Mouse (Mus musculus) liver, embryonic 12.5 days (tissue): Measurements from ENCODE around the gene Hoxd8. TPM values are rescaled to one million over a fixed set of nuclear protein-coding genes. Genes with fewer than 3 reads are reported as not detected.

ENCODE experiments used
- ATAC-seq: fragments of 200-750 bp; cut with Nextera tagmentation; 2 replicates; pipeline ENCODE4 v1.8.0; 2017; ENCODE audit warnings: moderate number of reproducible peaks, mild to moderate bottlenecking, moderate library complexity
- H3K27ac ChIP-seq: fragments of 300-500 bp; sonication (generic); 2 replicates; pipeline ENCODE4 v1.5.1; 2016; ENCODE audit warnings: mild to moderate bottlenecking
- H3K27me3 ChIP-seq: fragments of 300-500 bp; sonication (generic); replicated peaks from 2 replicates; pipeline ENCODE4 v1.6.1; 2016; ENCODE audit warnings: mild to moderate bottlenecking, moderate library complexity
- H3K36me3 ChIP-seq: fragments of 300-500 bp; sonication (generic); 2 replicates; pipeline ENCODE4 v1.6.1; 2016; ENCODE audit warnings: mild to moderate bottlenecking, moderate library complexity
- H3K4me1 ChIP-seq: fragments of 300-500 bp; sonication (generic); 2 replicates; pipeline ENCODE4 v1.6.1; 2016
- H3K4me2 ChIP-seq: fragments of 300-500 bp; sonication (generic); 2 replicates; pipeline ENCODE4 v1.6.1; 2016; ENCODE audit warnings: mild to moderate bottlenecking, moderate library complexity
- H3K4me3 ChIP-seq: fragments of 300-500 bp; sonication (generic); 2 replicates; pipeline ENCODE4 v1.5.1; 2016; ENCODE audit warnings: mild to moderate bottlenecking, moderate library complexity
- H3K9ac ChIP-seq: fragments of 300-500 bp; sonication (generic); 2 replicates; pipeline ENCODE4 v1.6.1; 2016; ENCODE audit warnings: mild to moderate bottlenecking, moderate library complexity
- H3K9me3 ChIP-seq: fragments of 300-500 bp; sonication (generic); replicated peaks from 2 replicates; pipeline ENCODE4 v1.6.1; 2016; ENCODE audit warnings: mild to moderate bottlenecking, moderate library complexity
- WGBS: fragments of 180-500 bp; shearing (Covaris S2); methylation state at CpG from one replicate; pipeline ENCODE4 v1.1.7; 2016; ENCODE audit not compliant: insufficient replicate concordance; 5-methylcytosine and 5-hydroxymethylcytosine counted together
- polyA plus RNA-seq: library from polyadenylated mRNA; unstranded; fragments of >200 nt; fragmentation: Nextera tagmentation; extraction: Ambion mirVana; gene quantifications from 2 replicates; pipeline ENCODE4 v1.2.1, GENCODE M21; 2016

Hoxd8 gene
- polyA plus RNA-seq, 1 experiment from 2014 or later: 0.11 TPM

GRCm38 (mm10) chr2:74706393-74706960, 2.1 kb downstream of the Hoxd8 start:
- Histone ChIP-seq H3K27ac (no peak overlapping the region), H3K27me3 (peaks cover 99% of the 10 kb centered on the region), H3K36me3 (no peaks in the 10 kb centered on the region), H3K4me3 (no peak overlapping the region), H3K9ac (no peak overlapping the region), H3K9me3 (no peaks in the 10 kb centered on the region), H3K4me2 (no peak overlapping the region), H3K4me1 (peaks cover 13% of the 10 kb centered on the region)
- 7% methylated on average over 13 of the region's 13 CpGs for WGBS
- no peak for ATAC-seq

DNA sequence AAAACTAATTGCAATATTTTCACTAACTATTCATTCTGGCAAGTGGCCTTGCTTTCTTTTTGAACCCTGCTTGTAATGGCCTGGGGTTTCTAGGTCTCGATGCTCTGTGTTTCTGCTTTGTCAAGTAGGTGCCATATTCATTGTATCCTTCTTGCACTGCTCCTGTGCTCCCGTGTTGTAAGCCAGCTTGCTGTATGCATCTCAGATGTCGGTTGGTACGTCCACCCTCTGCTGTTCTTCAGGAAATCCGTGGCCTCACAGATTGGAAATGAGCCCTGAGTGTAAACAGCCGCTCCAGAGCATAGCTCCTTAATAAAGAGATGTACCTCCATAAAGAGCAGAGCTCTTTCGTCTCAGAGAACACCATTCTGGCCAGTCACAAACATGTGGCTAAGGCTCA, 3.2 kb downstream of the Hoxd8 start:
- Histone ChIP-seq H3K4me2 (no peak overlapping the region), H3K27me3 (peaks cover 99% of the 10 kb centered on the region), H3K9me3 (no peaks in the 10 kb centered on the region), H3K36me3 (no peaks in the 10 kb centered on the region), H3K4me3 (no peak overlapping the region), H3K9ac (no peak overlapping the region), H3K4me1 (peaks cover 13% of the 10 kb centered on the region), H3K27ac (no peak overlapping the region)
- no peak for ATAC-seq
- 22% methylated on average over 7 of the region's 7 CpGs for whole genome bisulfite sequencing

- peaks cover 13% of the 10 kb centered on the region for H3K4me1 ChIP-seq
- WGBS: 36% methylated on average over 4 of the region's 4 CpGs
- no peak overlapping the region for H3K4me3 ChIP-seq
- no peak overlapping the region for H3K9ac ChIP-seq
- no peak overlapping the region for H3K4me2 ChIP-seq
- peaks cover 99% of the 10 kb centered on the region for H3K27me3 ChIP-seq
- no peak overlapping the region for H3K27ac ChIP-seq
- no peaks in the 10 kb centered on the region for H3K9me3 ChIP-seq
- H3K36me3 ChIP-seq: no peaks in the 10 kb centered on the region
- no peak for ATAC-seq
Measured at GRCm38 (mm10) chr2:74708676-74709075, 4.3 kb downstream of the Hoxd8 start.

- H3K36me3 ChIP-seq: no peaks in the 10 kb centered on the region
- no peak overlapping the region for H3K4me2 ChIP-seq
- no peaks in the 10 kb centered on the region for H3K9me3 ChIP-seq
- H3K27ac ChIP-seq: no peak overlapping the region
- no peak overlapping the region for H3K4me3 ChIP-seq
- no peak for ATAC-seq
- H3K9ac ChIP-seq: no peak overlapping the region
- 16% methylated on average over 5 of the region's 5 CpGs for WGBS
- H3K27me3 ChIP-seq: peaks cover 99% of the 10 kb centered on the region
- peaks cover 10% of the 10 kb centered on the region for H3K4me1 ChIP-seq
Measured at GRCm38 (mm10) chr2:74709465-74710419, 5.3 kb downstream of the Hoxd8 start.

- Histone ChIP-seq H3K27me3 (peaks cover 99% of the 10 kb centered on the region), H3K9ac (no peak overlapping the region), H3K4me3 (no peak overlapping the region), H3K27ac (no peak overlapping the region), H3K36me3 (no peaks in the 10 kb centered on the region), H3K9me3 (no peaks in the 10 kb centered on the region), H3K4me1 (peaks cover 4% of the 10 kb centered on the region; the same call in 1 of the 2 replicates), H3K4me2 (no peak overlapping the region)
- no peak for ATAC-seq
- under 1% methylated on average over 16 of the region's 16 CpGs for WGBS
Measured at GRCm38 (mm10) chr2:74710929-74711543, 6.6 kb downstream of the Hoxd8 start.

GRCm38 (mm10) chr2:74711721-74712621, 7.6 kb downstream of the Hoxd8 start, which contains the start of the genes Hoxd3 and Hoxd4:
TSS of gene Hoxd3 (plus strand) at chr2:74711927.
TSS of gene Hoxd4 (plus strand) at chr2:74711929.
- Histone ChIP-seq H3K27me3 (peaks cover 99% of the 10 kb centered on the region), H3K9me3 (no peaks in the 10 kb centered on the region), H3K27ac (no peak within 1 kb of the TSS), H3K4me1 (peaks cover 6% of the 10 kb centered on the region; the same call in 1 of the 2 replicates), H3K9ac (no peak within 1 kb of the TSS), H3K4me3 (peak within 1 kb of the TSS; percentile 21), H3K4me2 (peak within 1 kb of the TSS; percentile 38), H3K36me3 (no peaks in the 10 kb centered on the region)
- WGBS: under 1% methylated on average over 64 of the region's 65 CpGs
- ATAC-seq: no peak

DNA sequence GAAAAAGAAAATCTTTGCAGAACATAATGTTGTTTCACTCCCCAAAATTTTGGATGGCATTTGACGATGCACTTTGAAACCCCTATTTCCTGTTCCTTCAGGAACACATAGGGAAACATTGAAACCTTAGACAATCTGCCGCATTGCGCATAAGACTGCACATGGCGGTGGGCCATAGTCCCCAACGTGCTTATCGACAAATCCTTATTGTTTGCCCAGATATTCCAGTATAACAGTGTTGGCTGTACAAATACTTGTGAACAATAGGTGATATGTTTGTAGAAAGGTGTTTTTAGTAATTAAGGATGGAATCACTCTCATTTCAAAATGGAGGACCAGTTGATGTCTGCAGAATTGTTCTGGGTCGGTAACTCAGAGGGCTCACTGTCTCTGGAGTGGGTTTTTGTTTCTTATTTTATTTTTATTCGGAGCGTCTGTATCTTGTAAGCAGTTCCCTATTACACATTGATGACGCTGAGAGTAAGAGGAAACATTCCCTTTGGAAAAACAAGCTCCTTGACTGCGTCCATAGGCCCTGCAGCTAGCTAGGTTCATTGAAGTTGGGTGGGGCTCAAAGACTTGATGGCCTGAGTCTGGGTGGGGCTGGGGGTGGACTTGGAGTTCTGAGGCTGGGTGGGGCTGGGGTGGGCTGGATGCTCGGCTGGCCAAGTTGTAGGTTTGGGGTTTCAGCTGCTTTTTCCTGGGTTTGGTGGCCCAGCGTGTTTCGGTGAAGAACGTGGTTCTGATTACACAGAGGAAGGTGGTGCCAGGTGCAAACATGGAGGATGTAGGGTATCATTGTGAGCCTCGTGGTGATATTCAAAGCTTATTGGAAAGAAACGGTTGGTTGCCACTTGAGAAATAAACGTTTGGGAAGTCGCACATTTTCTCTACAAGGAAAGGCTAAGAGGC, 9.1 kb downstream of the Hoxd8 start:
- H3K4me2 ChIP-seq: no peak overlapping the region

GRCm38 (mm10) chr2:74714156-74714789, 9.9 kb downstream of the Hoxd8 start:
- ATAC-seq: no peak
- Histone ChIP-seq H3K36me3 (no peaks in the 10 kb centered on the region), H3K27me3 (peaks cover 99% of the 10 kb centered on the region), H3K4me1 (peaks cover 6% of the 10 kb centered on the region; the same call in 1 of the 2 replicates), H3K27ac (no peak overlapping the region), H3K9ac (no peak overlapping the region), H3K9me3 (no peaks in the 10 kb centered on the region), H3K4me3 (no peak overlapping the region), H3K4me2 (no peak overlapping the region)
- WGBS: 13% methylated on average over 18 of the region's 18 CpGs

More for the DNA sequence above, 9.1 kb downstream of the Hoxd8 start:
- Histone ChIP-seq H3K27ac (no peak overlapping the region), H3K27me3 (peaks cover 100% of the 10 kb centered on the region), H3K4me3 (no peak overlapping the region), H3K9ac (no peak overlapping the region), H3K9me3 (no peaks in the 10 kb centered on the region), H3K36me3 (no peaks in the 10 kb centered on the region), H3K4me1 (peaks cover 6% of the 10 kb centered on the region; the same call in 1 of the 2 replicates)
- 20% methylated on average over 19 of the region's 19 CpGs for WGBS
- no peak for ATAC-seq

DNA sequence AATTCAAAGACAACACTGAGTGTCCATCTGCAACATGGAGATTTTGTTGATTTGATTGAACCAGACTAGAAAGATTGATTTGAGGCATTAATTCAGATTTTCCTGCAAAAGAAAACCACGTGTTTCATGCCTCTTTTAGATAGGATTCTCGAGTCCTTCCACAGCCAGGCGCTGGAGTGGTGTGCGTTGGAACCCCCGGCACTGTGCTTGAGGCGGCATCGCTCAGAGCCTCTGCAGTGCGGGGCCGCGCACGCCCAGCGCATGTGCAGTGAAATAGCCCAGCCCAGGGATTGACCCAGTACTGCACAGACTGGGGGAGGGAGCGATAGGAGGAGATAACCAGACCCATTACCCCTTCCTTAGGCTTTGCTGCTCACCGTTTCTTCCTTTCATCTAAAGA, 10.5 kb downstream of the Hoxd8 start:
- Histone ChIP-seq H3K9me3 (no peaks in the 10 kb centered on the region), H3K4me1 (peaks cover 6% of the 10 kb centered on the region; the same call in 1 of the 2 replicates), H3K27me3 (peaks cover 99% of the 10 kb centered on the region), H3K9ac (no peak overlapping the region), H3K27ac (no peak overlapping the region), H3K4me2 (no peak overlapping the region), H3K4me3 (no peak overlapping the region), H3K36me3 (no peaks in the 10 kb centered on the region)
- ATAC-seq: no peak
- 2% methylated on average over 14 of the region's 14 CpGs for WGBS
